8 mouse cellular contexts compared by ENCODE assay signal in the genomic region with DNA sequence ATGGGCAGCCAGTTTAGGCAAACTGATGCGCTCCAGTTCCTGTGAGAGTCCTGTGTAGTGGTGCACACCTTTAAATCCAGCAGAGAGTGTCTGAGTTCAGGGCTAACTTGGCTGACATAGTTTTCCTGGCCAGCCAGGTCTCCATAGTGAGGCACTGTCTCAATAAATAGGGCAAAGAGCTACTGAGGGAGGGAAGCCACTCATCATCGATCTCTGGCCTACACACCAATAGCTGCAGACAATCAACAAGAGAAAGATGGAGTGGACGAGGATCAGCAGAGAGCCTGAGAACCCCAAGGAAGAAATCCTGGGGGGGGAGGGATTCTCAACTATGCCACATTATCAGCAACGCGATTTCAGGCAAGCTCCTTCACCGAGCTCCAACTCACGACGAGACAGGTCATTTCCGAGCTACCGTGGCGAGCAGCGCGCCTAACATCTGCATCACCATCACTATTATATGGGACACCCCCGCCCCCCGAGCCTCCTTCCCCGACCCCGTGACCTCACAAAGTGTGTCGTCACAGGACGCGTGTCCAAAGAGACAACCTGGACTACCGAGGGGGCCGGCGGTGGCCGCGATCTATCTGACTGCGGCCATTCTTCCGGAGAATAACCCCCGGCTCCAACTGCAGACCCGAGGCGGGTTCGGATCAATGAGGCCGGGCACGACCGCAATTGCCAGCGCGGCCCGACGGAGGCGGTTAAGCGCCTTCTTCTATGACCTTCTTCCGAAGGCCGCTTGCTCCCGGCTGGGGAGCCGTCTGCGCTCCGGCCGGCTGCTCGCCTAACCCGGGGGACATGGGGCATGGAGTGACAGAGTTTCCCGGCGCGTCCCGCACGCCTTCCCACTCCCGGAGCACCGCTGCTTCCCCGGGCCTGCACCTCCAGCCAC. TPM values are rescaled to one million over a fixed set of nuclear protein-coding genes. Genes with fewer than 3 reads are reported as not detected.
DNase-seq lines count a peak whose midpoint lies in the region; ATAC-seq and TF ChIP-seq lines count a peak whose summit lies in the region.

No protein-coding gene starts in this region.

- peaks cover 18% of the 10 kb centered on the region for H3K4me1 ChIP-seq in embryonic facial prominence, embryonic 12.5 days
- H3K4me1 ChIP-seq in stomach, embryonic 16.5 days (ENCODE audit: control insufficient read depth, insufficient read depth, low read length) = peaks cover 10% of the 10 kb centered on the region

- H3K9ac ChIP-seq in embryonic facial prominence, embryonic 12.5 days = peak overlapping the region; percentile 95
- peak overlapping the region; percentile 97 for H3K9ac ChIP-seq in stomach, embryonic 16.5 days (ENCODE audit: low read length)

- 3% methylated on average over 57 of the region's 57 CpGs for WGBS in embryonic facial prominence, embryonic 12.5 days
- 2% methylated on average over 57 of the region's 57 CpGs for WGBS in stomach, embryonic 16.5 days

- peak overlapping the region; percentile 90 for H3K27ac ChIP-seq in embryonic facial prominence, embryonic 12.5 days
- peak overlapping the region; percentile 98 for H3K27ac ChIP-seq in left cerebral cortex, adult 2 months
- H3K27ac ChIP-seq in stomach, embryonic 16.5 days (ENCODE audit: low read length) = peak overlapping the region; percentile 90

- H3K4me3 ChIP-seq in embryonic facial prominence, embryonic 12.5 days = peak overlapping the region; percentile 99
- H3K4me3 ChIP-seq in left cerebral cortex, adult 2 months = peak overlapping the region; percentile 95
- H3K4me3 ChIP-seq in stomach, embryonic 16.5 days (replicated peaks; ENCODE audit: low read length) = peak overlapping the region; percentile 99

- peak; percentile 94 for DNase-seq in heart, adult 11 months
- no peak for DNase-seq in heart, adult 8-10 months (ENCODE audit: low spot score)
- DNase-seq in MN1 (ENCODE audit: low spot score) = peak; percentile 75
- DNase-seq in heart, postnatal 10 days = peak; percentile 55 to 67
- DNase-seq in left cerebral cortex, adult 2 months (ENCODE audit: extremely low spot score in 1 of 2, low spot score in 2 of 2) = peak; percentile 26 to 29

- H3K4me2 ChIP-seq in embryonic facial prominence, embryonic 12.5 days (replicated peaks) = peak overlapping the region; percentile 86
- H3K4me2 ChIP-seq in stomach, embryonic 16.5 days (ENCODE audit: low read depth, low read length) = peak overlapping the region; percentile 91

- intact Hi-C loops in heart, postnatal 10 days (cut with DNase I) = loop anchor here (5.0 kb wide), 2 partner anchors 62 to 117 kb away; partner anchors contain the start of gene Capzb
- intact Hi-C loops in left cerebral cortex, adult 2 months (cut with DNase I) = loop anchor here (2.0 kb wide), 1 partner anchor 37 kb away; the partner anchor contains the start of gene Nbl1

- peak; percentile 10; the same call in 1 of the 2 replicates for ATAC-seq in embryonic facial prominence, embryonic 12.5 days (ENCODE audit: insufficient number of reproducible peaks, insufficient read depth, low FRiP score, low TSS enrichment)
- peak; percentile 16 for ATAC-seq in megakaryocyte, adult 5-6 weeks (ENCODE audit: poor library complexity, severe bottlenecking)
- no peak for ATAC-seq in stomach, embryonic 16.5 days (ENCODE audit: insufficient read depth, low FRiP score)

- no peaks in the 10 kb centered on the region for H3K27me3 ChIP-seq in embryonic facial prominence, embryonic 12.5 days
- H3K27me3 ChIP-seq in stomach, embryonic 16.5 days (ENCODE audit: control insufficient read depth, insufficient read depth, low read length) = no peaks in the 10 kb centered on the region

- TF ChIP-seq CTCF in left cerebral cortex, adult 2 months (IDR thresholded peaks at IDR 0.05) = no peak

- H3K9me3 ChIP-seq in embryonic facial prominence, embryonic 12.5 days = peaks cover 6% of the 10 kb centered on the region; the same call in 1 of the 2 replicates
- no peaks in the 10 kb centered on the region for H3K9me3 ChIP-seq in stomach, embryonic 16.5 days (replicated peaks; ENCODE audit: control insufficient read depth, low read length)

- H3K36me3 ChIP-seq in embryonic facial prominence, embryonic 12.5 days = peaks cover 5% of the 10 kb centered on the region; the same call in 1 of the 2 replicates
- H3K36me3 ChIP-seq in stomach, embryonic 16.5 days (ENCODE audit: control insufficient read depth, insufficient read depth, low read length) = no peaks in the 10 kb centered on the region

RNA-seq across cellular contexts. Expression of gene Minos1, which starts 0.9 kb away (rescaled TPM):
- total RNA-seq in heart, adult 8-10 months (2022) = 100 to 1,000 TPM; 570 to 700 (median 625) TPM
- polyA plus RNA-seq in embryonic facial prominence, embryonic 12.5 days (2016; fragmentation: Nextera tagmentation; extraction: Ambion mirVana) = 505 and 512 TPM in 2 replicates
- total RNA-seq in heart, postnatal 10 days (2021) = 100 to 1,000 TPM; 714 to 726 TPM
- total RNA-seq in left cerebral cortex, adult 2 months (2021) = 100 to 1,000 TPM; 197 TPM
- total RNA-seq in megakaryocyte, adult 5-6 weeks (2015) = 318 and 395 TPM in 2 replicates
- 120 and 123 TPM in 2 replicates for total RNA-seq in megakaryocyte, adult 5-6 weeks (2017)
- 442 and 560 TPM in 2 replicates for polyA plus RNA-seq in stomach, embryonic 16.5 days (2015; fragmentation: Nextera tagmentation; extraction: Ambion mirVana)

RNA-seq across cellular contexts. Expression of gene Nbl1, which starts 37.3 kb away (rescaled TPM):
- 10 to 100 TPM; 15.1 to 21.3 (median 19.2) TPM for total RNA-seq in heart, adult 8-10 months (2022)
- 160 and 161 TPM in 2 replicates for polyA plus RNA-seq in embryonic facial prominence, embryonic 12.5 days (2016; fragmentation: Nextera tagmentation; extraction: Ambion mirVana)
- total RNA-seq in heart, postnatal 10 days (2021) = 10 to 100 TPM; 27.9 to 36.3 TPM
- 10 to 100 TPM; 62.4 to 84.3 TPM for total RNA-seq in left cerebral cortex, adult 2 months (2021)
- total RNA-seq in megakaryocyte, adult 5-6 weeks (2015) = not detected in 2 replicates
- 0.15 TPM in 1 of 2 replicates, not detected in the other for total RNA-seq in megakaryocyte, adult 5-6 weeks (2017)
- polyA plus RNA-seq in stomach, embryonic 16.5 days (2015; fragmentation: Nextera tagmentation; extraction: Ambion mirVana) = 47.3 and 48.8 TPM in 2 replicates

RNA-seq across cellular contexts. Expression of gene Htr6, which starts 54.7 kb away (rescaled TPM):
- not detected for total RNA-seq in heart, adult 8-10 months (2022)
- 0.40 and 0.67 TPM in 2 replicates for polyA plus RNA-seq in embryonic facial prominence, embryonic 12.5 days (2016; fragmentation: Nextera tagmentation; extraction: Ambion mirVana)
- not detected for total RNA-seq in heart, postnatal 10 days (2021)
- total RNA-seq in left cerebral cortex, adult 2 months (2021) = 1 to 10 TPM; 5.9 to 6.9 TPM
- total RNA-seq in megakaryocyte, adult 5-6 weeks (2015) = not detected in 2 replicates
- total RNA-seq in megakaryocyte, adult 5-6 weeks (2017) = not detected in 2 replicates
- not detected in 2 replicates for polyA plus RNA-seq in stomach, embryonic 16.5 days (2015; fragmentation: Nextera tagmentation; extraction: Ambion mirVana)

Comparison
In these comparisons a context has a peak if more than half of its experiments do, and no peak if none do; other contexts are left out.
1. RNA of gene Nbl1, which starts 37.3 kb away (total RNA-seq): 62.4 to 84.3 TPM in left cerebral cortex, adult 2 months, 27.9 to 36.3 TPM in heart, postnatal 10 days and 15.1 to 21.3 TPM in heart, adult 8-10 months; 0.15 TPM in megakaryocyte, adult 5-6 weeks; every median in the first group is over 10 times any median in the second.
2. RNA of gene Htr6, which starts 54.7 kb away (total RNA-seq): 5.9 to 6.9 TPM in left cerebral cortex, adult 2 months; not detected in heart, postnatal 10 days, not detected in heart, adult 8-10 months and not detected in megakaryocyte, adult 5-6 weeks; every median in the first group is over 4 times any median in the second.
3. Peak in every context shown above with its lines, with median percentiles within 50 percentile points of each other: H3K27ac ChIP-seq and H3K4me3 ChIP-seq.